ENCODE assay signal across 30 mouse cellular contexts in the genomic region with DNA sequence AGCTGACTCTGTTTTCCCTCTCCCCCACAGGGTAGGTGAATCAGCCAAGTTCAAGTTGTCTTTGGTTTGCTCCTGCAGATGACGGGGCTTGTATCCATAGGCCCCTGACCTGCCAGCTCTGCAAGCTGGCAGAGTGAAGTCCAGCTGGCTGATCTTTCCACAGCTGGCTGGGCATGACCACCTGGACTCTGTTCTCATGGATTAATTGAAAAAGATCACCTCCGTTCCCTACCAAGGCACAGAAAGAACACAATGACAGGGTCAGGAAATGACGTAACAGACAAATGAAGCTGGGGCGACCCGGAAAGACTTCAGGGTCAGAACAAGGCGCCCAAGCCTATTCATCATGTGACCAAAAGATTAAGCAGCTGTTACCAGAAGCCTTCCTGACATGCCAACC. TPM values are rescaled to one million over a fixed set of nuclear protein-coding genes. Genes with fewer than 3 reads are reported as not detected.
DNase-seq lines count a peak whose midpoint lies in the region; ATAC-seq and TF ChIP-seq lines count a peak whose summit lies in the region.
"Had no signal": no experiment of that assay in that cellular context is flagged by ENCODE, and none has a peak within 500 bp of the region (broad histone marks: within the 10 kb centered on the region; RNA-seq: fewer than 3 reads in every experiment).

No protein-coding gene starts in this region.

- no peak overlapping the region for H3K27ac ChIP-seq in MEL (ENCODE audit: control insufficient read depth, low read depth, low read length)
- H3K27ac ChIP-seq in embryonic facial prominence, embryonic 10.5 days (replicated peaks), result peak overlapping the region; percentile 40; the same call in 1 of the 2 replicates
- no peak overlapping the region for H3K27ac ChIP-seq in kidney, embryonic 14.5 days (ENCODE audit: low read depth, low read length)
- H3K27ac ChIP-seq: embryonic facial prominence, embryonic 13.5 days; forebrain, embryonic 10.5 days; forebrain, embryonic 15.5 days; gastrocnemius, adult 2 months; hindbrain, embryonic 15.5 days; midbrain, embryonic 12.5 days; neural tube, embryonic 12.5 days; stomach, postnatal 0 days had no signal

- H3K4me3 ChIP-seq in MEL (ENCODE audit: control insufficient read depth in 1 of 2, insufficient read depth in 1 of 2, low read depth in 2 of 2, low read length in 2 of 2), result no peak overlapping the region
- no peak overlapping the region for H3K4me3 ChIP-seq in embryonic facial prominence, embryonic 10.5 days
- H3K4me3 ChIP-seq in kidney, embryonic 14.5 days (ENCODE audit: low read length), result no peak overlapping the region
- H3K4me3 ChIP-seq: embryonic facial prominence, embryonic 13.5 days; forebrain, embryonic 10.5 days; forebrain, embryonic 15.5 days; gastrocnemius, adult 2 months; heart, embryonic 12.5 days; hindbrain, embryonic 15.5 days; megakaryocyte, embryonic 14.5 days; midbrain, embryonic 12.5 days; myocyte; neural tube, embryonic 12.5 days had no signal

- no peak for DNase-seq in MEL (ENCODE audit: low read depth, low spot score)
- DNase-seq in embryonic facial prominence, embryonic 10.5 days (ENCODE audit: low spot score), result no peak
- peak; percentile 27 to 79 for DNase-seq in kidney, postnatal 25 days
- no peak for DNase-seq in lung, postnatal 36 days
- DNase-seq in spleen, postnatal 4 days (ENCODE audit: low spot score in 2 of 2), result no peak
- DNase-seq in yolk sac, embryonic 10.5 days (ENCODE audit: low spot score), result no peak
- DNase-seq: adrenal gland, adult 8-10 months; B cell, adult 2 months; cerebellum, adult 8-10 months; cerebellum, postnatal 25 days; embryo, embryonic 11 days; gastrocnemius, adult 2 months; gastrocnemius, postnatal 36 days; heart, adult 18-20 months; liver; lung, postnatal 4 days; thymus, adult 18-20 months; thymus, postnatal 25 days had no signal

- TF ChIP-seq RAD21 in MEL (IDR thresholded peaks at IDR 0.05; ENCODE audit: low read depth, low read length), result no peak

- no peak overlapping the region for H3K4me2 ChIP-seq in kidney, embryonic 14.5 days (replicated peaks; ENCODE audit: low read depth, low read length)
- H3K4me2 ChIP-seq: embryonic facial prominence, embryonic 13.5 days; forebrain, embryonic 15.5 days; heart, embryonic 12.5 days; hindbrain, embryonic 15.5 days; midbrain, embryonic 12.5 days; neural tube, embryonic 12.5 days had no signal

- no peaks in the 10 kb centered on the region for H3K79me2 ChIP-seq in MEL (ENCODE audit: control insufficient read depth, insufficient read depth, low read length, poor library complexity)

- H3K36me3 ChIP-seq in MEL (ENCODE audit: control insufficient read depth in 1 of 2, insufficient read depth in 2 of 2, low read length in 2 of 2), result no peaks in the 10 kb centered on the region; a peak in 1 of 4 replicates
- H3K36me3 ChIP-seq in embryonic facial prominence, embryonic 10.5 days (replicated peaks), result no peaks in the 10 kb centered on the region
- no peaks in the 10 kb centered on the region for H3K36me3 ChIP-seq in kidney, embryonic 14.5 days (ENCODE audit: control insufficient read depth, insufficient read depth, low read length)
- H3K36me3 ChIP-seq: embryonic facial prominence, embryonic 13.5 days; forebrain, embryonic 10.5 days; forebrain, embryonic 15.5 days; heart, embryonic 12.5 days; hindbrain, embryonic 15.5 days; midbrain, embryonic 12.5 days; neural tube, embryonic 12.5 days had no signal

- peak; percentile 49; the same call in 1 of the 2 replicates for ATAC-seq in kidney, embryonic 14.5 days (ENCODE audit: low FRiP score, low TSS enrichment)
- ATAC-seq: forebrain, embryonic 15.5 days; inflammation-experienced regulatory T-cells, adult 6 months had no signal

- H3K9ac ChIP-seq in MEL (ENCODE audit: control insufficient read depth, low read depth, low read length, poor library complexity, severe bottlenecking), result no peak overlapping the region
- H3K9ac ChIP-seq in kidney, embryonic 14.5 days (ENCODE audit: low read depth, low read length), result no peak overlapping the region
- H3K9ac ChIP-seq: embryonic facial prominence, embryonic 13.5 days; forebrain, embryonic 15.5 days; heart, embryonic 12.5 days; hindbrain, embryonic 15.5 days; midbrain, embryonic 12.5 days; neural tube, embryonic 12.5 days had no signal

- TF ChIP-seq POLR2A in MEL (IDR thresholded peaks at IDR 0.05; ENCODE audit: control insufficient read depth in 1 of 2, insufficient read depth in 1 of 2, low read depth in 1 of 2, low read length in 2 of 2, poor library complexity in 1 of 2), result no peak

- peaks cover 0 to 3% of the 10 kb centered on the region in 2 experiments; a peak in 2 of 4 replicates for H3K4me1 ChIP-seq in MEL (ENCODE audit: control insufficient read depth in 1 of 2, insufficient read depth in 2 of 2, low read length in 2 of 2)
- peaks cover 49% of the 10 kb centered on the region for H3K4me1 ChIP-seq in embryonic facial prominence, embryonic 10.5 days
- H3K4me1 ChIP-seq in kidney, embryonic 14.5 days (ENCODE audit: control insufficient read depth, insufficient read depth, low read length), result peaks cover 5% of the 10 kb centered on the region; the same call in 1 of the 2 replicates
- H3K4me1 ChIP-seq: forebrain, embryonic 15.5 days; heart, embryonic 12.5 days had no signal

- WGBS in embryonic facial prominence, embryonic 10.5 days, result 68% methylated on average over 6 of the region's 6 CpGs
- 14% methylated on average over 6 of the region's 6 CpGs for WGBS in kidney, embryonic 14.5 days

- H3K27me3 ChIP-seq in MEL (ENCODE audit: control insufficient read depth in 1 of 2, insufficient read depth in 2 of 2, low read length in 2 of 2), result peaks cover 0 to 5% of the 10 kb centered on the region in 2 experiments; a peak in 2 of 4 replicates
- peaks cover 15% of the 10 kb centered on the region; the same call in 1 of the 2 replicates for H3K27me3 ChIP-seq in embryonic facial prominence, embryonic 10.5 days (replicated peaks; ENCODE audit: low read depth, poor library complexity, severe bottlenecking)
- H3K27me3 ChIP-seq in kidney, embryonic 14.5 days (ENCODE audit: control insufficient read depth, insufficient read depth, low read length), result no peaks in the 10 kb centered on the region
- H3K27me3 ChIP-seq: embryonic facial prominence, embryonic 13.5 days; forebrain, embryonic 15.5 days; heart, embryonic 12.5 days; hindbrain, embryonic 15.5 days; midbrain, embryonic 12.5 days; neural tube, embryonic 12.5 days had no signal

- no peak for TF ChIP-seq EP300 in MEL (IDR thresholded peaks at IDR 0.05; ENCODE audit: low read depth in 1 of 2, low read length in 2 of 2)

- H3K9me3 ChIP-seq in MEL (replicated peaks; ENCODE audit: insufficient read depth, low read length), result no peaks in the 10 kb centered on the region
- H3K9me3 ChIP-seq in embryonic facial prominence, embryonic 10.5 days, result no peaks in the 10 kb centered on the region
- no peaks in the 10 kb centered on the region for H3K9me3 ChIP-seq in kidney, embryonic 14.5 days (ENCODE audit: control insufficient read depth, low read length)
- H3K9me3 ChIP-seq: embryonic facial prominence, embryonic 13.5 days; forebrain, embryonic 10.5 days; forebrain, embryonic 15.5 days; heart, embryonic 12.5 days; hindbrain, embryonic 15.5 days; megakaryocyte, embryonic 14.5 days; midbrain, embryonic 12.5 days; neural tube, embryonic 12.5 days had no signal

- TF ChIP-seq CTCF in MEL (IDR thresholded peaks at IDR 0.05 in 2 of 3, conservative IDR thresholded peaks at IDR 0.05 in 1 of 3; ENCODE audit: control insufficient read depth in 1 of 3, insufficient read depth in 1 of 3, low read depth in 2 of 3, low read length in 3 of 3, poor library complexity in 1 of 3, severe bottlenecking in 1 of 3), result no peak

TF ChIP-seq in MEL, 35 proteins besides CTCF, POLR2A, EP300 and RAD21:
- TF ChIP-seq TAL1 (IDR thresholded peaks at IDR 0.05; ENCODE audit: low read length) (no peak), USF1 (IDR thresholded peaks at IDR 0.05; ENCODE audit: low read depth, low read length) (peak; percentile 36; the same call in 1 of the 2 replicates)

RNA-seq across cellular contexts. Expression of a gene that starts 38.3 kb away (rescaled TPM):
- total RNA-seq in MEL (2012; rRNA removed), result 11.8 and 12.2 TPM in 2 replicates
- 1 to 10 TPM in 1 of 2 experiments, not detected in 1; 9.2 TPM for polyA plus RNA-seq in MEL (2012; ENCODE audit: insufficient read depth in 1 of 2, insufficient read length in 2 of 2, low read depth in 1 of 2, low replicate concordance in 2 of 2, missing spikeins in 1 of 2)
- 26.6 and 26.8 TPM in 2 replicates for polyA plus RNA-seq in embryonic facial prominence, embryonic 10.5 days (2016; fragmentation: Nextera tagmentation; extraction: Ambion mirVana)
- polyA plus RNA-seq in kidney, embryonic 14.5 days (2014; fragmentation: Nextera tagmentation; extraction: Ambion mirVana), result 9.3 and 25.3 TPM in 2 replicates

Comparison
In these comparisons a context has a peak if more than half of its experiments do, and no peak if none do; other contexts are left out.
1. DNase-seq: peak in kidney, postnatal 25 days (2 of 2); none in MEL (single experiment), embryonic facial prominence, embryonic 10.5 days (single experiment), lung, postnatal 36 days (single experiment), spleen, postnatal 4 days (0 of 2) and yolk sac, embryonic 10.5 days (single experiment).